Mouse (Mus musculus): ENCODE measurements at regions not wholly inside any gene's neighbourhood (a gene's known extent, or its start where the extent isn't known, plus 50 kb on each side); places are given as distances from the start of the nearest gene placed in this dataset.

DNA sequence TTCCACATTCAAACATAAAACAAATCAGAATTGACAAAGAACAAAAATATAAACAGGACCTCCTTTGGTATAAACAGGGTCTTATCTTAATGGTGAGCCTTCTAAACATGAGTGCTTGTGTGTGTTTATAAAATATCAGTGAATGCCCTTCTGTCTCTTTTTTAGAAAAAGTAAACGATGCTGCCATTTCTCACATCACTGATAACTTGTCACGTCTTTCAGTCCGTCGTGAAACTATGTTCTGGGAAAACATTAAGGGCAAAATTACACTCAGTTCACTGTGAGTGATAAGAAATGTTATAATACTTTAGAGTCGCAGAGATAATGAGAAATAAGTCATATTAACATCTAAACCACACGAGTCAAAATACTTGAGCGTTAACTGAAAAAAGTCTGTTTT, 635.6 kb upstream of the N6amt1 start:
- Histone ChIP-seq H3K27ac (no peak overlapping the region), H3K4me1 (replicated peaks) (no peaks in the 10 kb centered on the region), H3K4me2 (replicated peaks) (no peak overlapping the region), H3K36me3 (no peaks in the 10 kb centered on the region), H3K9me3 (no peaks in the 10 kb centered on the region), H3K9ac (replicated peaks) (no peak overlapping the region), H3K4me3 (replicated peaks) (no peak overlapping the region), H3K27me3 (no peaks in the 10 kb centered on the region)
- ATAC-seq = no peak
- 92% methylated on average over 7 of the region's 7 CpGs for WGBS

DNA sequence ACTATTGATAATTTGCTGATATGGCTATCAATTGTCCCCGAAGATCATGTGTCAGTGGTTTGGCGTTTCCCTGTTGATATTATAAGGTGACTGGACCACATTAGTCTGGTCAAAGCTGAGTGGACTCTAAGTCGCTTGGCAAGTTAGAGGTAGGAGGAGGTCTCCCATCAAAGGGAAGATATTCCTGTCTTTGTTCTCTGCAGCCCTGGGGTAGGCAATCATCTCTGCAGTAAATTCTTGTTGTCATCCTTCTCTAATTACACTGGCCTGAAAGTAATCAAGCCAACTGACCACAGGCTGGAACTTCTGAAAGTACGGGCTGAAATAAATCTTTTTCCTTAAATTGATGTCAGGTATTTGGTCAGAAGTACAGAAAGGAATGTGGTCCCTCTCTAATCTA, 652.3 kb upstream of the N6amt1 start:
- no peaks in the 10 kb centered on the region for H3K36me3 ChIP-seq
- H3K9me3 ChIP-seq = no peaks in the 10 kb centered on the region
- H3K27ac ChIP-seq = no peak overlapping the region
- H3K9ac ChIP-seq (replicated peaks) = no peak overlapping the region
- no peak overlapping the region for H3K4me3 ChIP-seq (replicated peaks)
- H3K27me3 ChIP-seq = no peaks in the 10 kb centered on the region
- no peak overlapping the region for H3K4me2 ChIP-seq (replicated peaks)
- H3K4me1 ChIP-seq (replicated peaks) = no peaks in the 10 kb centered on the region
- WGBS = 83% methylated on average over 4 of the region's 4 CpGs
- ATAC-seq = no peak

DNA sequence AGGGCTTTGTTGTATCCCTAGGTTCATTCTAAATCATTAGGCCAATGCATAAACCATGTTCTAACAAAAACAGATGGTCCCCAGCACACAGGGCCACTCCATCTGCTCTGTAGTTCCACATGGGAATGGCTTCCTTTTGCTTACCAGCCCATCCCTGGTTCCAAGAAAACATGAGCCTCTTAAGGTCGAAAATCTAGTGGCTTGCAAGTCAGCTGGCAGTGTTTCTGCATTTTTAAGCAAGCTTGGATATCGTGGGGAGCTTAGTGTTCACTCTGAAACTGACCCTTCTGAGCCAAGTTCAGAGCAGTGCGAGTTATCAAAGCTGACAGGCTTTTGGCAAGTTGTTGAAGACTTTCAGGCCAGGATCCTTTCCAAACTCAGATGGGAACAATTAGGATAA, 659.5 kb upstream of the N6amt1 start:
- ATAC-seq = 0 out of 2 replicates have a peak, but pooled peaks have one; percentile 24
- no peaks in the 10 kb centered on the region for H3K4me1 ChIP-seq (replicated peaks)
- no peaks in the 10 kb centered on the region for H3K27me3 ChIP-seq
- WGBS = 55% methylated on average over 3 of the region's 3 CpGs
- no peak overlapping the region for H3K9ac ChIP-seq (replicated peaks)
- no peak overlapping the region for H3K4me2 ChIP-seq (replicated peaks)
- H3K4me3 ChIP-seq (replicated peaks) = no peak overlapping the region
- H3K9me3 ChIP-seq = no peaks in the 10 kb centered on the region
- no peaks in the 10 kb centered on the region for H3K36me3 ChIP-seq
- H3K27ac ChIP-seq = no peak overlapping the region

DNA sequence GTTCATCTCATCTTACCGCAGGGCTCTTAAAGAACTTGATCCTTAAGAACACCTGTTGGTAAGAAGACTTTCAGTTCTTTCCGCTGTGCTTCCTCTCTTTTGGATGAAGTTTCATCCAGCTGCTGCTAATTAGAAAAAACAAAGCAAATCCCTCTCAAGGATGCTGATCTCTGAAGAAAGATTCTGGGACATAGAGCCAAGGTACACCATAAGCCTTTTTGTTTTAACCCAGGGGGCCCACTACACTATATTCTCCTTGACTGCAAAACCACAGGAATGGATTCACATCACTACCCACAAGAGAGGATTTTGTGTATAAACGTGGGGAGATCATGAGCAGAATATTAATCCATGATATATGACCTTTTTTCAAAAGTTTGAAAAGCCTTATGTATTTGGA, 694.8 kb upstream of the N6amt1 start:
- no peak overlapping the region for H3K27ac ChIP-seq
- no peak overlapping the region for H3K9ac ChIP-seq (replicated peaks)
- no peaks in the 10 kb centered on the region for H3K27me3 ChIP-seq
- WGBS = 62% methylated on average over 3 of the region's 3 CpGs
- H3K4me2 ChIP-seq (replicated peaks) = no peak overlapping the region
- H3K36me3 ChIP-seq = no peaks in the 10 kb centered on the region
- no peak for ATAC-seq
- H3K4me1 ChIP-seq (replicated peaks) = no peaks in the 10 kb centered on the region
- H3K4me3 ChIP-seq (replicated peaks) = no peak overlapping the region
- H3K9me3 ChIP-seq = no peaks in the 10 kb centered on the region

DNA sequence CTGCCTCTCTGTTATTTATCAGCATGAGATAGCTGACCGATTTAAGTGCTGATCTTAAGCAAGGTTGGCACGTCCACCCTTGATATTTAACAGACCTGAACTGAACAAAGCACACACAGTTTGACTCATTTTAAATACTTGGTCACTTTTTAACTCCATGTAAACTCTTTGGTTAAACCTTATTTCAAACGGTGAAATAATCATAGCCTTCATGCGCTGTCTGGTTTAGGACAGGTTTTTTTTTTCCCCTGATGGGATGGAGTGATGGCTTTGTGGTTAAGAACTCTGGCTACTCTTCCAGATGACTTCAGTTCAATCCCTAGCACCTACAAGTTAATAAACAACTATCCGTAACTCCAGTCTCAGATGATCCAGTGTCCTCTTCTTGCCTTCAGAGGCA, 706.7 kb upstream of the N6amt1 start:
- no peak for ATAC-seq
- no peaks in the 10 kb centered on the region for H3K36me3 ChIP-seq
- no peak overlapping the region for H3K4me2 ChIP-seq (replicated peaks)
- H3K27ac ChIP-seq = no peak overlapping the region
- no peak overlapping the region for H3K4me3 ChIP-seq (replicated peaks)
- 92% methylated on average over 5 of the region's 5 CpGs for WGBS
- H3K9ac ChIP-seq (replicated peaks) = no peak overlapping the region
- H3K27me3 ChIP-seq = no peaks in the 10 kb centered on the region
- no peaks in the 10 kb centered on the region for H3K4me1 ChIP-seq (replicated peaks)
- H3K9me3 ChIP-seq = no peaks in the 10 kb centered on the region

DNA sequence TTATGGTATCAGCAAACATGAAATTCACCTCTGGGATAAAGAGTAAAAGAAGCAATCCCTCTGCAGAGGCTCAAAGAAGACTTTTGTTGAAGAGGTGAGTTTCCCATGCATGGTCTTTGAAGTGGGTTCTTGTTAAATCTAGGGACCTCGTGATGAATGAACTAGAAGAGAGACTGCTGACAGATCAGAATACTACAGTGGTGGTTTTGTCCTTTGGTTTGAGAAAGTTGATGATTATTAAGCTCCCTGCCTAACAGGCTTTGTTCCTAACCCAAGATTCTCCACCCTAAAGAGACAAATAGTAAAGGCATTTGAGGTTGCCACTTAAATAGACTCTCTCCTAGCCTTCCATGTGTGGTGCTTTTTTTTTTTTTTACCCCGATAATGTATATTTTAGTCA, 707.2 kb upstream of the N6amt1 start:
- H3K27me3 ChIP-seq = no peaks in the 10 kb centered on the region
- 70% methylated on average over 2 of the region's 2 CpGs for WGBS
- no peaks in the 10 kb centered on the region for H3K36me3 ChIP-seq
- no peak overlapping the region for H3K4me3 ChIP-seq (replicated peaks)
- no peak overlapping the region for H3K4me2 ChIP-seq (replicated peaks)
- H3K9ac ChIP-seq (replicated peaks) = no peak overlapping the region
- no peaks in the 10 kb centered on the region for H3K4me1 ChIP-seq (replicated peaks)
- H3K27ac ChIP-seq = no peak overlapping the region
- no peak for ATAC-seq
- no peaks in the 10 kb centered on the region for H3K9me3 ChIP-seq

DNA sequence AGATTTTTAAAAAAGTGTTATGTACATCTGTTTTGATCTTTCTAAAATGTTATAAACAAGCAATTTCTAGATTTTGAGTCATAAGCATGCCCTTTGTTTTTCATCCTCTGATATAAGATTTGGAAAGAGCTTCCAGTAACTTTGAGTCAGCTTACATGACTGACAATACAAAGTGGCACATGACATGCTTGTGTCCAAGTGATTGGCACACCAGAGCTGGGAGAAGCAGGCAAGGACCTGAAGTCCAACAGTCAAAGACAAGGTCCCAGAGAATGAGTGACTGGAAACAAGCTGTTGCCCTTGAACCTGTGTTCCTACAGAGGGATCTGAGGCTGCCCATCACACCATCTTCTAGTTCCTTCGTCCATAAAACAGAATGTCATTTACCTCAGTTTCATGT, 708.5 kb upstream of the N6amt1 start:
- no peak overlapping the region for H3K27ac ChIP-seq
- no peaks in the 10 kb centered on the region for H3K27me3 ChIP-seq
- H3K9me3 ChIP-seq = no peaks in the 10 kb centered on the region
- no peak overlapping the region for H3K9ac ChIP-seq (replicated peaks)
- H3K4me2 ChIP-seq (replicated peaks) = no peak overlapping the region
- 85% methylated on average over 1 of the region's 1 CpGs for WGBS
- no peak overlapping the region for H3K4me3 ChIP-seq (replicated peaks)
- no peak for ATAC-seq
- no peaks in the 10 kb centered on the region for H3K4me1 ChIP-seq (replicated peaks)
- H3K36me3 ChIP-seq = no peaks in the 10 kb centered on the region

DNA sequence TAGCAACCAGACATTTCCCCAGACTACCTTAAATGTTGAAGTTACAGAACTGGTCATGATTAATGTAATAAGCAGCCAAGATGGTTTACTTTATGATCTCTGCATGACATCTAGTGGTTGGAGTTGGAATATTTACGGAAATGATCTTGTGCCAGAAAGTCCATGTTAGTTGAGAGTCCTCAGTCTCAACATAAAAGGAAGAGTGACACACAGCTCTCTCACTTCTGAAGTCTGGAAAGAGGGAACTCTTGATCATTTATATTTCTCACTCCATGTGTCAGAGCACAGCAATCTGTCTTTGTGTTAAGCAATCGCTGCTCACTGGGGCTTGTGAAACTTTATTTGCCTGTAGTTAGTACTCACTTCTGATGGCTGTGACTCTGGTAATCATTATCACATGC, 709.1 kb upstream of the N6amt1 start:
- H3K27ac ChIP-seq = no peak overlapping the region

DNA sequence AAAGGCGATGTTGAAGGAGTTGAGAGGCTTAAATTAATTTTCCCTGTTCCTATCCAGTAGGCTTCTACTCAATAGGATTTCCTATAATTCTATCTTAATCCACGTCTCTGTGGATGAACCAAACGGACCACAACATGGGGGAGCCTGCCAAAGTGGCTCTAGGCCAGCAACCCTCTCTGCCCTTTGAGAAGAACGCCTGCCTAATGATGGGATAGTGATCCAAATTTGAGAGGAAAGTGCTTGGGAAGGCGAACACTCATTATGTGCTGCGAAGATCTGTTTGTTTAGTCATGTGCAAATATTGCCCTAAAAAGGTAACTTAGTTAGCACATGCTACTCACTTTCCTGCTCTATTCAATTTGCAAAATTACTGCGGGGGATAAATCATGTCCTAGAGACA, 702.5 kb upstream of the Adamts5 start:
- no peak for ATAC-seq
- 80% methylated on average over 7 of the region's 7 CpGs for WGBS
- H3K4me2 ChIP-seq (replicated peaks) = no peak overlapping the region
- H3K4me3 ChIP-seq (replicated peaks) = no peak overlapping the region
- H3K4me1 ChIP-seq (replicated peaks) = no peaks in the 10 kb centered on the region
- H3K27me3 ChIP-seq = no peaks in the 10 kb centered on the region
- H3K27ac ChIP-seq = no peak overlapping the region
- H3K9me3 ChIP-seq = no peaks in the 10 kb centered on the region
- H3K9ac ChIP-seq (replicated peaks) = no peak overlapping the region
- H3K36me3 ChIP-seq = no peaks in the 10 kb centered on the region

More for the DNA sequence above, 709.1 kb upstream of the N6amt1 start:
- Histone ChIP-seq H3K27me3 (no peaks in the 10 kb centered on the region), H3K4me3 (replicated peaks) (no peak overlapping the region), H3K36me3 (no peaks in the 10 kb centered on the region), H3K4me1 (replicated peaks) (no peaks in the 10 kb centered on the region), H3K4me2 (replicated peaks) (no peak overlapping the region), H3K9me3 (no peaks in the 10 kb centered on the region), H3K9ac (replicated peaks) (no peak overlapping the region)
- 55% methylated on average over 2 of the region's 2 CpGs for WGBS
- peak; percentile 60 for ATAC-seq

DNA sequence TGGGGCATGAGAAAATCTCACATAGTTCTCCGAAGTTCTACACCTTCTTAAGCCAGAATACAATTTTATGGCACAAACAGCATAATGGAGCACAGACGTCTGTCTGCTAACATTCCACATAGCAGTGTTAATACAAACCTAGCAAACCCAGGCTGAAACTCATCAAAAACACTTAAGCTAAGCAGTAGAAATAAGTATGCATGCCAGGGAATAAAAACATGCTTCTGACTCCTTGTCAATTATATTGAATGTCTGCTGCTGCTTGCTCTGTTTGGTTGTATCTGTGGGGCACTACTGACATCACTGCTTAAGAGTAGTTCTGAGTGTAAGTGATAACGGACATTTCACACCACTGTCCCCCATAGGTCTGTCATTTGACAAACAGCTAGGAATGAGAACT, 693.4 kb upstream of the Adamts5 start:
- no peaks in the 10 kb centered on the region for H3K27me3 ChIP-seq
- no peak overlapping the region for H3K27ac ChIP-seq
- H3K9me3 ChIP-seq = no peaks in the 10 kb centered on the region
- no peaks in the 10 kb centered on the region for H3K36me3 ChIP-seq
- H3K4me2 ChIP-seq (replicated peaks) = no peak overlapping the region
- WGBS = 85% methylated on average over 3 of the region's 3 CpGs
- no peak overlapping the region for H3K9ac ChIP-seq (replicated peaks)
- no peak for ATAC-seq
- no peaks in the 10 kb centered on the region for H3K4me1 ChIP-seq (replicated peaks)
- no peak overlapping the region for H3K4me3 ChIP-seq (replicated peaks)

DNA sequence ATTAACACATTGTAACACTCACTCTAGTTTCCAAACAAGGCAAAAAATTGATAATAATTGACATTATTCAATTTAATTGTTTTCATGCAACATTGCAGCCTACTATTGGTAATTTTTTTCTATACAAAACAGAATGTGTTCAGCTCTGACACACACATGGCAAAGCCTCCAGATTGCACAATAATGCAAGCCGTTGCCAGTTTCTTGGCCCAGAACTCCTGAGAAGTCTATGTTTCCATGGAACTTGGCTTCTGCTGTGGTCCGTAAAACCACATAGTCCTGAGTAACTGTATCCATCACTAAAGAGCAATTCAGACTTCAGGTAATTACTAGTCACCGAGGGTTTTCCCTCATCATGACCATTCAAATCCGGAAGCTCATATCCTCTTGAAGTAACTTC, 684.4 kb upstream of the Adamts5 start:
- Histone ChIP-seq H3K36me3 (no peaks in the 10 kb centered on the region), H3K27me3 (no peaks in the 10 kb centered on the region), H3K4me1 (replicated peaks) (no peaks in the 10 kb centered on the region), H3K27ac (no peak overlapping the region), H3K9me3 (no peaks in the 10 kb centered on the region), H3K9ac (replicated peaks) (no peak overlapping the region), H3K4me3 (replicated peaks) (no peak overlapping the region), H3K4me2 (replicated peaks) (no peak overlapping the region)
- ATAC-seq = no peak
- 91% methylated on average over 4 of the region's 4 CpGs for WGBS

DNA sequence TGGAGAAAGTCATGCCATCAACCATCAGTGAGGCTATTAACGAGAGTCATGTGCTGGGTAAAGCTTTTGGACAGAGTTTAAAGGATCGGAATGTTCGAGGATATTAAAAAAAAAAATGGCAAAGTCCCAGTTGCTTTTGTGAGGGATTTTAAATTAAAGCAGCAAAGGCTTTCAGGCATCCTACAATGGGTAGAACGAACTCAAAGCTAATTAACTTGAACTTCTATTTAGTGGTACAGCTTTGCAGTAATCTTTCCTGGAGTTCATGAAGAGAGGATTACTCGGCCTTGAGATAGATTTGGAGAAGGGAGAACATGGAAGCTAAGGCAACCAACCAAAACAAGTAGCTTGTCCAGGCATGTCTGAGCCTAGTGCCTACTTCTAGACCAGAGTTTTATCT, 676.7 kb upstream of the Adamts5 start:
- no peaks in the 10 kb centered on the region for H3K4me1 ChIP-seq (replicated peaks)
- no peaks in the 10 kb centered on the region for H3K27me3 ChIP-seq
- no peaks in the 10 kb centered on the region for H3K36me3 ChIP-seq
- ATAC-seq = no peak
- H3K9ac ChIP-seq (replicated peaks) = no peak overlapping the region
- H3K4me3 ChIP-seq (replicated peaks) = no peak overlapping the region
- no peak overlapping the region for H3K27ac ChIP-seq
- 59% methylated on average over 5 of the region's 5 CpGs for WGBS
- H3K9me3 ChIP-seq = no peaks in the 10 kb centered on the region
- no peak overlapping the region for H3K4me2 ChIP-seq (replicated peaks)

DNA sequence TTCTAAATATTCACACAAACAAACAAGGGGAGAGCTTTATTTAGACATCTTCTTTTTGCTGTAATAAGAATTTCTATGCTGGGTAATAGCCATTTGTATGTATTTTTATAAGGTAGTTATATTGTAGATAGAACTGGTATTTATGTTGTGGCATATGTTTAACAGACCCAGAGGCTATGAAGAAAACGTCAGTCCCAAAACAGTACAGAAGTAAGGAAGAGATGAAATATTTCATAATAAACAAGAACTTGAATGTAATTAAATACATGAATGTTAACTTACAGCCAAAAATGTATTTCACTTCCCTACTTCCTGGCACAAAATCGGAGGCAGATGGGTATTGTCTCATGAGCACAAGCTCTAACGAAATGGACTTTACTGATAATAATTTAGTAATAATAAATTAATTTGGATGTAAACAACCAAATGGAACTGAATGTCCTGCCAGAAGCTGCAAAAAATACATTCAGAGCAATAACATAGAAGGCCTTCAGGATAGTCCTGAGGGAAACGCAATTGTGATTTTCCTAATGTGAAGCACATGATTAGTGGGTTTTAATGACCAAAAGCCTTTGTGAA, 645.9 kb upstream of the Adamts5 start:
- H3K27me3 ChIP-seq = no peaks in the 10 kb centered on the region
- no peak overlapping the region for H3K9ac ChIP-seq (replicated peaks)
- ATAC-seq = no peak
- no peak overlapping the region for H3K4me3 ChIP-seq (replicated peaks)
- 92% methylated on average over 4 of the region's 4 CpGs for WGBS
- H3K9me3 ChIP-seq = no peaks in the 10 kb centered on the region
- no peaks in the 10 kb centered on the region for H3K4me1 ChIP-seq (replicated peaks)
- no peak overlapping the region for H3K27ac ChIP-seq
- H3K36me3 ChIP-seq = no peaks in the 10 kb centered on the region
- H3K4me2 ChIP-seq (replicated peaks) = no peak overlapping the region
